Mouse (Mus musculus) neural tube, embryonic 11.5 days (tissue): ENCODE data around the gene Hnrnpc. TPM values are rescaled to one million over a fixed set of nuclear protein-coding genes. Genes with fewer than 3 reads are reported as not detected.

Source experiments
- ATAC-seq: fragments of 200-750 bp; cut with Nextera tagmentation; 2 replicates; pipeline ENCODE4 v1.8.0; 2017; ENCODE audit warnings: moderate number of reproducible peaks, mild to moderate bottlenecking, moderate TSS enrichment, moderate library complexity; ENCODE audit not compliant: insufficient read depth, low FRiP score, low TSS enrichment
- DNase-seq: peaks from one replicate; pipeline ENCODE4 v3.0.0-alpha.2; 2015; ENCODE audit warnings: low spot score
- H3K27ac ChIP-seq: fragments of 300-500 bp; sonication (generic); 2 replicates; pipeline ENCODE4 v1.5.1; 2014; ENCODE audit warnings: low read depth, mild to moderate bottlenecking, low read length
- H3K27me3 ChIP-seq: fragments of 300-500 bp; sonication (generic); 2 replicates; pipeline ENCODE4 v1.6.1; 2014; ENCODE audit warnings: mild to moderate bottlenecking, low read length, mixed read lengths; ENCODE audit not compliant: control insufficient read depth, insufficient read depth
- H3K36me3 ChIP-seq: fragments of 300-500 bp; sonication (generic); 2 replicates; pipeline ENCODE4 v1.6.1; 2014; ENCODE audit warnings: mild to moderate bottlenecking, low read length, moderate library complexity, mixed read lengths; ENCODE audit not compliant: control insufficient read depth, insufficient read depth
- H3K4me1 ChIP-seq: fragments of 300-500 bp; sonication (generic); 2 replicates; pipeline ENCODE4 v1.6.1; 2014; ENCODE audit warnings: low read length, mixed read lengths; ENCODE audit not compliant: control insufficient read depth, insufficient read depth
- H3K4me2 ChIP-seq: fragments of 300-500 bp; sonication (generic); 2 replicates; pipeline ENCODE4 v1.6.1; 2014; ENCODE audit warnings: low read depth, mild to moderate bottlenecking, moderate library complexity
- H3K4me3 ChIP-seq: fragments of 300-500 bp; sonication (generic); 2 replicates; pipeline ENCODE4 v1.5.1; 2014; ENCODE audit warnings: low read depth, low read length
- H3K9ac ChIP-seq: fragments of 300-500 bp; sonication (generic); 2 replicates; pipeline ENCODE4 v1.6.1; 2014; ENCODE audit warnings: mild to moderate bottlenecking, low read length
- H3K9me3 ChIP-seq: fragments of 300-500 bp; sonication (generic); 2 replicates; pipeline ENCODE4 v1.6.1; 2016; ENCODE audit warnings: low read length; ENCODE audit not compliant: control insufficient read depth
- WGBS: fragments of 180-500 bp; shearing (Covaris S2); extraction: QIAGEN DNeasy Blood & Tissue Kit; methylation state at CpG from one replicate; pipeline ENCODE4 v1.1.7; 2014; 5-methylcytosine and 5-hydroxymethylcytosine counted together
- polyA plus RNA-seq: library from polyadenylated mRNA; unstranded; fragments of >200 nt; fragmentation: Nextera tagmentation; extraction: Ambion mirVana; gene quantifications from 2 replicates; pipeline ENCODE4 v1.2.1, GENCODE M21; 2014

Hnrnpc gene
- polyA plus RNA-seq, 1 experiment from 2014 or later: 901 TPM

GRCm38 (mm10) chr14:52108025-52108424 is 4.2 kb upstream of the Hnrnpc start:
- ATAC-seq: no peak
- Histone ChIP-seq H3K9me3 (no peaks in the 10 kb centered on the region), H3K4me2 (no peak overlapping the region), H3K27ac (no peak overlapping the region), H3K9ac (no peak overlapping the region), H3K4me1 (no peaks in the 10 kb centered on the region; the same call in 1 of the 2 replicates), H3K4me3 (no peak overlapping the region), H3K36me3 (no peaks in the 10 kb centered on the region), H3K27me3 (no peaks in the 10 kb centered on the region)
- no peak for DNase-seq
- 84% methylated on average over 2 of the region's 2 CpGs for WGBS

GRCm38 (mm10) chr14:52106741-52107140 is 2.9 kb upstream of the Hnrnpc start:
- no peaks in the 10 kb centered on the region for H3K9me3 ChIP-seq
- 28% methylated on average over 10 of the region's 10 CpGs for WGBS
- H3K9ac ChIP-seq: no peak overlapping the region
- no peaks in the 10 kb centered on the region for H3K27me3 ChIP-seq
- peaks cover 2% of the 10 kb centered on the region; the same call in 1 of the 2 replicates for H3K4me1 ChIP-seq
- H3K36me3 ChIP-seq: 0 out of 2 replicates have a peak, but pooled peaks cover 2% of the 10 kb centered on the region
- DNase-seq (no peak), ATAC-seq (no peak)
- H3K4me3 ChIP-seq: no peak overlapping the region
- H3K4me2 ChIP-seq: no peak overlapping the region
- no peak overlapping the region for H3K27ac ChIP-seq

- H3K4me2 ChIP-seq: no peak overlapping the region
- peaks cover 9% of the 10 kb centered on the region; the same call in 1 of the 2 replicates for H3K4me1 ChIP-seq
- no peaks in the 10 kb centered on the region for H3K27me3 ChIP-seq
- no peaks in the 10 kb centered on the region for H3K9me3 ChIP-seq
- DNase-seq: no peak
- H3K36me3 ChIP-seq: 0 out of 2 replicates have a peak, but pooled peaks cover 3% of the 10 kb centered on the region
- no peak overlapping the region for H3K27ac ChIP-seq
- H3K9ac ChIP-seq: no peak overlapping the region
- no peak overlapping the region for H3K4me3 ChIP-seq
- no peak for ATAC-seq
- 69% methylated on average over 2 of the region's 2 CpGs for WGBS
Observed at GRCm38 (mm10) chr14:52105308-52105707, 1.5 kb upstream of the Hnrnpc start.

DNA sequence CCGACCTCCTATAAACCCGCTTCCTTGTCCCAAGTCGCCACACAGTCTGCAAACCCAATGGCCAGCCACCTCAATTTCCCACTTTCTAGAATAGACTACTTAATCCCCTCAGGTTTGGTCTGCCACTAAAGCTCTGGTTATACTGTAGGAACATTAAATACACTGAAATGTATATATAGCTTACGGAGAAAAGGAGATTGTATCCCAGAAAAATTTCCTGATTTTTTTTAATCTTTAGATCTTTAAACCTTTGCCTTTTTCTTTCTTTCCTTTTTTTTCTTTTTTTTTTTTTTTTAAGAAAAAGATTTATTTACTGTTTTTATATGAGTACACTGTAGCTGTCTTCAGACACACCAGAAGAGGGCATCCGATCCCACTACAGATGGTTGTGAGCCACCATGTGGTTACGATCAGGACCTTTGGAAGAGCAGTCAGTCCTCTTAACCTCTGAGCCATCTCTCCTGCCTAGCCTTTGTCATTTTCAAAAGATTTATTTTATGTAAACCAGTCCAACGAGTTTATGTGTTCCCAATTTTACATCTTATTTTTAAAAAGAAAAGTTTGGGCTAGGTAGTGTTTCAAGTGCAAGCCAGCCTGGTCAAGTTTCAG is 953 bp upstream of the Hnrnpc start:
- ATAC-seq: peak; percentile 21
- no peaks in the 10 kb centered on the region for H3K9me3 ChIP-seq
- H3K27me3 ChIP-seq: no peaks in the 10 kb centered on the region

DNA sequence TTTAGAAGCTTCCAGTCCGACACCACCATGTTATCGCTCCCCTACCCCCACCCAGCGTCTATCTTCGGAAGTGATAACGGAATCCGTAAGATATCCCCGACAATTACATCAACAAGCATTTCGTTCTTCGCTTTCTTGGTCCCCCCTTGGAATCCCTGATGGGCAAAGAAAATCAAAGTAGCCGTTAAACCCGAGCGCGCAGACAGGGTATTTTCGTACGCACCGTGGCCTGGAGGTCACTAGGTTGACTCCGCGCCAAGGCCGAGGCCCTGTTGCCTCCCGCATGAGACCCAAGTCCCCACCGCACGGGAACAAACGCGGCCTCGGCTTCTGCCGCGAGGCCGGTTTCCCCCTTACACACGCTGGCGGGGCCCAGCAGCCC is 363 bp downstream of the Hnrnpc start:
- peak overlapping the region; percentile 77 for H3K4me2 ChIP-seq
- DNase-seq: no peak
- H3K9me3 ChIP-seq: no peaks in the 10 kb centered on the region
- peak overlapping the region; percentile 85 for H3K27ac ChIP-seq
- no peaks in the 10 kb centered on the region for H3K27me3 ChIP-seq
- H3K36me3 ChIP-seq: 0 out of 2 replicates have a peak, but pooled peaks cover 3% of the 10 kb centered on the region
- H3K4me1 ChIP-seq: peaks cover 13% of the 10 kb centered on the region; the same call in 1 of the 2 replicates
- WGBS: under 1% methylated on average over 29 of the region's 30 CpGs
- peak overlapping the region; percentile 97 for H3K9ac ChIP-seq
- no peak; the same call in 1 of the 2 replicates for ATAC-seq
- H3K4me3 ChIP-seq: peak overlapping the region; percentile 65

More for the DNA sequence above, 953 bp upstream of the Hnrnpc start:
- DNase-seq: no peak
- Histone ChIP-seq H3K4me3 (peak overlapping the region; percentile 65), H3K27ac (peak overlapping the region; percentile 63; the same call in 1 of the 2 replicates), H3K4me1 (peaks cover 11% of the 10 kb centered on the region; the same call in 1 of the 2 replicates), H3K4me2 (peak overlapping the region; percentile 36), H3K9ac (peak overlapping the region; percentile 41), H3K36me3 (0 out of 2 replicates have a peak, but pooled peaks cover 3% of the 10 kb centered on the region)
- WGBS: 41% methylated on average over 7 of the region's 7 CpGs

DNA sequence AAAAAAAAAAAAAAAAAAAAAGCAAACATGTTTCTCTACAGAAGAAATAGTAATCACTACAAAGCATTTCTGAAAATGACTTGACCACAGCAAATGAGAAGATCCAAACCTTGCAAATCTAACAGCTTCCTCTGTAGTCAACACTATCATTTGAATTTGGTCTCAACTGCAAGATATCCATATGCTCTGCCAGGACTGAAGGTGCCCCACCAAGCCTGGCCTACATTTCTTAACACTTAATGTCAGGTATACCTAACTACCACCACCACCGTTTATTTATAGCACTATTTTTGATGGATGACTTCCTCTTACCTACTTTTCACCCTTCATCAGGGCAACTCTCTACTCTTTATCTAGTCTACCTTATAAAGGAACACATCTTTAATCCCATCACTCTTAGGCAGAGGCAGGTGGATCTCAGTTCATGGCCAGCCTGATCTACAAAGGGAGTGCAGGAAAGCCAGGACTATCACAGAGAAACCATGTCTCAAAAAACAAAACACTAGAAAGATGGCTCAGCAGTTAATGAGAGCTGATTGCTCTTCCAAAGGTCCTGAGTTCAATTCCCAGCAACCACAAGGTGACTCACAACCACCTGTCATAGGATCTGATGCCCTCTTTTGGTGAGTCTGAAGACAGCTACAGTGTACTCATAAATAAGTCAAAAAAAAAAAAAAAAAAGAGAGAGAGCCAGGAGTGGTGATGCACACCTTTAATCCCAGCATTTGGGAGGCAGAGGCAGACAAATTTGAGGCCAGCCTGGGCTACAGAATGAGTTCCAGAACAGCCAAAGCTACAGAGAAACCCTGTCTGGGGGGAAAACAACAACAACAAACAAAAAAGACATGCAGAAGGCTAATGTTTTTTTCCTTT is 2.3 kb downstream of the Hnrnpc start:
- Histone ChIP-seq H3K27me3 (no peaks in the 10 kb centered on the region), H3K36me3 (peaks cover 3% of the 10 kb centered on the region; the same call in 1 of the 2 replicates), H3K4me3 (peak overlapping the region; percentile 65), H3K27ac (no peak overlapping the region), H3K4me2 (peak overlapping the region; percentile 77), H3K9me3 (no peaks in the 10 kb centered on the region), H3K4me1 (peaks cover 13% of the 10 kb centered on the region; the same call in 1 of the 2 replicates), H3K9ac (no peak overlapping the region)
- DNase-seq (no peak), ATAC-seq (no peak)
- WGBS: 89% methylated on average over 1 of the region's 1 CpGs

- H3K4me2 ChIP-seq: no peak overlapping the region
- H3K4me3 ChIP-seq: no peak overlapping the region
- H3K9me3 ChIP-seq: no peaks in the 10 kb centered on the region
- H3K36me3 ChIP-seq: peaks cover 3% of the 10 kb centered on the region; the same call in 1 of the 2 replicates
- H3K27me3 ChIP-seq: no peaks in the 10 kb centered on the region
- H3K4me1 ChIP-seq: peaks cover 13% of the 10 kb centered on the region; the same call in 1 of the 2 replicates
- no peak for DNase-seq
- H3K9ac ChIP-seq: no peak overlapping the region
- no peak overlapping the region for H3K27ac ChIP-seq
- 83% methylated on average over 5 of the region's 5 CpGs for WGBS
- no peak for ATAC-seq
Observed at GRCm38 (mm10) chr14:52100170-52100960, 3.5 kb downstream of the Hnrnpc start.

DNA sequence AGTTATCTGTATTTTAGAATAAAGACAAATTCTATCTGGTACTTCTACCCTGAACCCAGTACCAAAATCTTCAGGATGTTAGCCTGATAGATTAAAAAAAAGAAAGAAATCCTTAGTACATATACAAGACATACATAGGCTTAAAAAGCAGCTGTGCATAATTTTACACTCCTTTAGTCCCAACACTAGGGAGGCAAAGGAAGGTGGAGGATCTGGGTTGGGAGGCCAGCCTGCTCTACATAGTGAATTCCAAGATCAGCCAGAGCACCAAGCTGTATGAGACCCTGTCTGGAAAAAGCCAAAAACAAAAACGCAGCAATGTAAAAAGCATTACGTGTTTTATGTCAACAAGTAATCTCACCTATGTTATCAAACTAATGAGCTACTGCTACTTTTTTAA is 4.3 kb downstream of the Hnrnpc start:
- H3K4me2 ChIP-seq: no peak overlapping the region
- DNase-seq: no peak
- no peak overlapping the region for H3K9ac ChIP-seq
- no peak overlapping the region for H3K27ac ChIP-seq
- ATAC-seq: no peak
- peaks cover 13% of the 10 kb centered on the region; the same call in 1 of the 2 replicates for H3K4me1 ChIP-seq
- H3K27me3 ChIP-seq: no peaks in the 10 kb centered on the region
- H3K4me3 ChIP-seq: no peak overlapping the region
- H3K36me3 ChIP-seq: peaks cover 3% of the 10 kb centered on the region; the same call in 1 of the 2 replicates
- H3K9me3 ChIP-seq: no peaks in the 10 kb centered on the region
- WGBS: 91% methylated on average over 2 of the region's 2 CpGs
